Mouse (Mus musculus): Measurements from ENCODE around the gene 4930505A04Rik. TPM values are rescaled to one million over a fixed set of nuclear protein-coding genes. Genes with fewer than 3 reads are reported as not detected.

4930505A04Rik gene
- total RNA-seq, 4 experiments from 2014 or later = 0.37 to 1.3 (median 0.57) TPM

Other genes with a start within 250 kb of the 4930505A04Rik start
- gene Sptbn1, start 203.7 kb downstream of the 4930505A04Rik start, total RNA-seq (2022) = 100 to 1,000 TPM; 536 to 568 (median 551) TPM
- 10 to 100 TPM; 16.8 to 26.9 (median 23.3) TPM for gene Acyp2, start 177.8 kb upstream of the 4930505A04Rik start, total RNA-seq (2022)

Data from layer of hippocampus, adult 8-10 months (tissue).